Mouse (Mus musculus) heart, postnatal 10 days (tissue): Measurements from ENCODE around the gene Stfa2. TPM values are rescaled to one million over a fixed set of nuclear protein-coding genes. Genes with fewer than 3 reads are reported as not detected.
"Not testable (repeated sequence)": the region's sequence is repeated elsewhere in the genome, so short reads cannot be mapped to it uniquely, and the experiment has no call there.

ENCODE experiments used
- DNase-seq, 2 experiments: peaks; one replicate each; pipeline ENCODE4 v3.0.0; 2021
- intact Hi-C: fragments of 180-260 bp; cut with DNase I; formaldehyde crosslinking; loops from one replicate; pipeline ENCODE4 v1.15.1; 2025
- total RNA-seq, 2 experiments: library from RNA; stranded (reverse); gene quantifications; 2 replicates each; pipeline ENCODE4 v1.2.3; 2021

Stfa2 gene
- under 1 TPM in 1 of 2 experiments, not detected in 1; 0.84 TPM for total RNA-seq

GRCm38 (mm10) chr16:36408357-36408756, at the start of gene Stfa2:
Gene Stfa2, minus strand, starts transcription at chr16:36408457.
- intact Hi-C loops, result no loop called here
- DNase-seq, result no peak

- intact Hi-C loops, result no loop called here
These were observed 47.1 kb upstream of the Stfa2 start, which contains the start of gene Stfa3 for GRCm38 (mm10) chr16:36455342-36455802. Gene Stfa3, minus strand, starts transcription at chr16:36455392.

GRCm38 (mm10) chr16:36420979-36421378, 12.7 kb upstream of the Stfa2 start:
- DNase-seq, intact Hi-C loops: not testable (repeated sequence)

More at GRCm38 (mm10) chr16:36455342-36455802, 47.1 kb upstream of the Stfa2 start, which contains the start of gene Stfa3:
- no peak for DNase-seq

GRCm38 (mm10) chr16:36389060-36389459, 19.2 kb downstream of the Stfa2 start:
- intact Hi-C loops, result no loop called here
- DNase-seq, result no peak

- intact Hi-C loops, DNase-seq: not testable (repeated sequence)
These were observed 40.6 kb downstream of the Stfa2 start, which contains the start of gene BC100530 for GRCm38 (mm10) chr16:36367648-36368047. Gene BC100530, minus strand, starts transcription at chr16:36367748.

Other genes starting within 250 kb of the Stfa2 start
- 1 to 10 TPM; 1.3 to 1.6 TPM for gene Gm5483, start 224.2 kb downstream of the Stfa2 start, total RNA-seq
- not detected for gene Gm5416, start 198.1 kb downstream of the Stfa2 start, total RNA-seq
- gene 2010005H15Rik, start 187.0 kb downstream of the Stfa2 start, total RNA-seq, result not detected
- gene Stfa1, start 131.5 kb downstream of the Stfa2 start, total RNA-seq, result 1 to 10 TPM; 1.3 to 2.9 TPM
- not detected for gene BC117090, start 74.1 kb downstream of the Stfa2 start, total RNA-seq
- 1 to 10 TPM in 1 of 2 experiments, not detected in 1; 1.7 TPM for gene BC100530, start 40.7 kb downstream of the Stfa2 start, total RNA-seq
- 1 to 10 TPM in 1 of 2 experiments, not detected in 1; 1.0 TPM for gene Stfa3, start 46.9 kb upstream of the Stfa2 start, total RNA-seq
- under 1 TPM in 1 of 2 experiments, not detected in 1; 0.15 TPM for gene Casr, start 153.7 kb upstream of the Stfa2 start, total RNA-seq